Mouse (Mus musculus) layer of hippocampus, adult 9-11 months (tissue): ENCODE measurements at regions not wholly inside any gene's neighbourhood (a gene's known extent, or its start where the extent isn't known, plus 50 kb on each side); places are given as distances from the start of the nearest gene placed in this dataset.
"Not testable (repeated sequence)": the region's sequence is repeated elsewhere in the genome, so short reads cannot be mapped to it uniquely, and the experiment has no call there.

Source experiments
- DNase-seq: peaks from one replicate; pipeline ENCODE4 v3.0.0; 2022

DNA sequence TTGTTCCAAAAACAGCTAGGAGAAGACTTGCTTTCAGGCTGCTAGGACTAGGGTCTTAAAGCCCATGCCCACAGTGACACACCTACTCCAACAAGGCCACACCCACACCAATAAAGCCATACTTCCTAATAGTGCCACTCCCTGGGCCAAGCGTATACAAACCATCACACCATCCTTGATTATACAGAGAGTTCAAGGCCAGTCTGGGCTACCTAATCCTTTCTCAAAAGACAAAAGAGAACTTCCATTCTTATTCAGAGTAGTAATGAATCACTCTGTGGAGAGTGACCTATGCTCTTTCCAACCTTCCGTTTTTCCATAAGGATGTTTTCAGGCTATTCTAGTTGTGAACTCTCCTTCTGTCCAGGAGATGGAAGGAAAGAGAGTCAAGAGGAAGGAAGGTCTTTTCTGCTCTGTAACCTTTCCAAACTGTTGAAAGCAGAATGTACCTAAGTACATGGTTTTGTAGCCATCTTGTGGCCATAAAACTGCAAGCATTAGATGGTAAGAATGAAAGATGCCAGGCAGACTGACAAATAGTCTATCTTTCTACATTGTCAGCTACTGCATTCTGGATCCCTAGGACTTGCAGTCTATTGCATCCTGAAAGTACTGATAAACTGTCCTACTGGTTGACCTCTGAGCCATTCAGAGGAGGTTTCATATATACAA lies 145.8 kb upstream of the Mon1b start:
- no peak for DNase-seq

DNA sequence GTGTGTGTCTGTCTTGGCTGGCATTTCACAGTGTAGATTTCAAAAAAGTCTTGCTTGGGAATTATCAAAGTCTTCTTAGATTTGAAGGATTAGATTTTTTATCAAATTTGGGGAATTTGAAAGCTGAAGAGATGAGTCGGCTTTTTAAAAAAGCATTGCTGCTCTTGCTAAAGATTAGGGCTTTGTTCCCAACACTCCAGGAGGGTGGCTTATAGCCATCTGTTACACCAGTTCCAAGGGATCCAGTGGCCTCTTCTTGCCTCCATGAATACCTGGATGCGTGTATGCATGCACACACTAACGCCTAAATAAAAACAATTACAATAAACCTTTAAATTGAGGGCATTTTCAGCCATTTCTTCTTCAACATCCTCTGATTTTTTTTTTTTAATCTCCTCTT lies 144.5 kb upstream of the Mon1b start:
- DNase-seq = no peak

DNA sequence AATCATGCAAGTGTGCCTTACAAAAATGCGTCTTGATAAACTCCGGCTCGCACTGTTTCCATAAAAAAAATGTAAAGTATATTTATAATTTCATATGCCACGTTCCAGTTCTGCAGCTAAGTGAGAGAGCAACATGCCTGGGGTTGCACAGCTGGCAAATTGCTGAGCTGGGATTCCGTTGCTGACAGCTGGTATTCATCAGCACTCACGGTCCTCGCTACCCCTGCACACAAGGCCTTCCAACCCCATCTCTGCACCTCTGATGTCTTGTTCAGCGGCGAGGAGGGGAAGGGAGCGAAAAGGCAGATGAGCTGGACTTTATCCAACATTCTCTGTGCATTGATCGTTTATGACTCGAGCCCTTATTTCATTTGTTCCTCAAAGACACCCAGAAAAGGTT lies 138.5 kb upstream of the Mon1b start:
- no peak for DNase-seq

DNA sequence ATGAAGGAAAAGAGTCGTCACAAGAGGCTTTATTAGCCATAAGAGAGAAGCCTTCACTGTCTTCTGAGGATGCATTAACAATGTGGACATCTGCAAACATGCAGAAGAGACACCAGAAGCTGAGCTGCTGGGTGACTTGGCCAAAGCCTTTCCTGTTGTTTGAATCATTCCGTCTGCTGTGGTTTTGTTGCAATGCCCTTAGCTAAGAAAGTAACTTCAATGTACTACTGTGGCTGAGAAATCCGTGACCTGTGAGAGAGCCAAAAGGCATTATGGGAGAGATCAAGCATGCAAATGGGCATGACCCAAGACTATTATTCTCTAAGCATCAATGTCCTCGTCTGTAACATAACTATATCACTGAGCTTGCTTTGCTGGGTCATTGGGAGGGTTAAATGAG lies 132.7 kb upstream of the Mon1b start:
- no peak for DNase-seq

DNA sequence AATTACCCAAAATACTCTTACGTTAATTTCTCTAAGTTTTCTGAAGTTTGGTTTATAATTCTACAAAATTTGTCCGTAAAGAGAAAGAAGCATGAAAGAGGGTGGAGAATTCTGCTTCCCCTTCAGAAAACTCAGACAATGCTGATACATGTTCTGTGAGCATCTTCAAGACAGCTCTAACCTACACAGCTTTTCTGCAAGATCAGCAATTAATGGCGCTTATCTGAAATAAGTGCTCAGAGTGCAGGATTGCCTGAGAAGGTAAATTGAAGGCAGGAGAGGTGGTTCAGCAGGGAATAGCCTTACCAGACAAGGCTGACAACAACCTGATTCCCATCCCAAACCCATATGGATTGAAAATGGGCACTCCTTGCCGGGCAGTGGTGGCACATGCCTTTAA lies 122.5 kb upstream of the Mon1b start:
- DNase-seq = no peak

DNA sequence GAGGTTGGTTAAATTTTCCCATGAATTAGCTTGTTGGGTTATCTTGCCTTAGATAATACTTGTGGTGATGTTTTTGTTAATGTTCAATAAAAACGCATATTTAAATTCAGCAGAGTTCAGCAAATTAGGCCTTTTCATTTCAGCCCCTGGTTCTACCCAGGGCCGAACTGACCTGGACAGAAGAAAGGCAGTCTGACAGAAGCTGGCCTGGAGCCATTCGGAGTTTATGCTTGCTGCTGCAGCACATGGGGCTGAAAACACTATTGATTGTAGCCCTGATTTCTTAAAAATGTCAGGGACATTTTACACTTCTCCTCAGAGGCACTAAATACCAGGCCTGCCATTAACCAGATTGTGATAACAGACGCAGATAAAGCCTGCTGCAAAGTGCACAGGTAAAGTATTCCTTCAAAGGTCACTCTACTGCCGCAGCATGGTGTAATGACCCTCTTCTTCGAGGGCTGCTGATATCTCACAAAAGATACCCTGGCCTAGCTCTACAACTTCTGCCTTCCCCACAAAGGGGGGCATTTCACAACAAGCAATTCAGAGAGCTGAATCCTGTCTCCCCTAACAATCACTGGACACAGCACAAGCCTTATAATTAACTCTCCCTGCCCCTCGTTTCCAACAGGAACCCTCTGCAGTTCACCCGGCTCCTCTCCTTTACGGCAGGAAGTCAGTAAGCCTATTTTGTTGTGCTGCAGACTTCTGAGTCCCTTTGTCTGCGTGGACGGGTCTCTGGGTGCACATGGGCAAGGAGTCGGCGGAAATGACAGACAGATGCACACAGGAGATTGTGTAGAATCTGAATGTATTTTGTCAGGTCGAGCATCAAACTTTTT lies 121.3 kb upstream of the Mon1b start:
- DNase-seq = no peak

DNA sequence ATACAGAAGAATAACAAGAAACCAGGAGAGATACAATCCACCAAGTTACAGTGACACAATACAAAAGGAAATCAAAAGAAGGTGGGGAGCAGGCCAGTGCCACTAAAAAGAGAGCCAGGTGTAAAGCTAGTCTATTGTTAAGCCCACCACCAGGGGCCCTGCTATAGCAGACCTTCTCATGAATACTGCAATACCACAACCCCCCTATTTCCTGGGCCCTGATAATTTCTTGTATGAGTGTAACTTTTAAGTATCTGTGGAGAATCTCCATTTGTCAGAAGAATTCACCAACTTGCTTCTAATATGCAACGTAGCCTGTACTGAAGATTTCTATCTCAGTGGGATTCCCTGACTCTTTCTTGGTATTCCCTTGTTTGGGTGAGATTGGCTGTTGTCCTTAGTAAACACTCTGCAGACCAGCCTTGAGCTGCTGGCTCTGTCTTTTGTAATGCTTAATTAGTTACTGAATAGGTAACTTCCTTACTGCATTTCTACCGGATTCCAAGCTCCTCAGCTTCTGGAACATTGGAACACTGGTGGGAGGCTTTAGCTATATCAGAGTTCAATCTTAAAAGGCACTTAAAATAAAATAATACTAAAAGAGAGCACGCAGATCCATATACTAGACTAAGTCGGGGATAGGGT lies 120.5 kb upstream of the Mon1b start:
- not testable (repeated sequence) for DNase-seq

DNA sequence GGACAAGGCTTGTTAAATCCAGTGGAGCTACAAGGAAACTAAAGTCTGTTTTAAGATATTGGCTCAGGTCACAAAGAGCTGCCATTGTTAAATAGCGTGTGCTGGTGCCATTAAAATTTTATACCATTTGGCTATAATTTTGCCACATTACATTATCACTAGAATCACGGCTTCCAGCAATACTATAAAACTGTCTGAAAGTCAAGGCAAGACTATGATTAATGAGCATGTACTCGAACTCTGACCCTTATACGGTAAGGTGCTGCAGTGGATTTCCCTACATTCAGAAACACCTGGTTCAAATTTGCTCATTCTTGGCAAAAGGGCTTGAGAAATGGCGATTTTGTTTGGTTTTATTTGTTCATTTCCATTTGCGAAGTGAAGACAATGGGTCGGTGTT lies 119.2 kb upstream of the Mon1b start:
- no peak for DNase-seq

DNA sequence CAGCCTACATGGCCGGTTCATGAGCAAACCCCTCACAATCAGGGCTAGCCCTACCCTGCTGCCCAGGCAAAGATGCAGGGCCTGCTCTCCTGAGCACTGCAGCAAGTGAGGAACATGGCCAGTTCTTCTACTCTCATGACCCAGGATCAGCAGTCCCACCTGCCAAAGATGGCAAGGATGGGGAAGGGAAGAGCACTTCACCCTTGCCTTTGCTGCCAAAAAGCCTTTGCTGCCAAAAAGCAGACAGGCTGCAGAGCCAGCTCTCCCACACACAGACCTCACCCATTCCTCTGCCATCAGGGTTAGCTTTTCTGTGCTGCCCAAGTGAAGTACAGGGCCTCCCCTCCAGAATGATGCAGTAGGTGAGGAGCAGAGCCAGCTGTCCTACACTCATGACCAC lies 117.5 kb upstream of the Mon1b start:
- no peak for DNase-seq

DNA sequence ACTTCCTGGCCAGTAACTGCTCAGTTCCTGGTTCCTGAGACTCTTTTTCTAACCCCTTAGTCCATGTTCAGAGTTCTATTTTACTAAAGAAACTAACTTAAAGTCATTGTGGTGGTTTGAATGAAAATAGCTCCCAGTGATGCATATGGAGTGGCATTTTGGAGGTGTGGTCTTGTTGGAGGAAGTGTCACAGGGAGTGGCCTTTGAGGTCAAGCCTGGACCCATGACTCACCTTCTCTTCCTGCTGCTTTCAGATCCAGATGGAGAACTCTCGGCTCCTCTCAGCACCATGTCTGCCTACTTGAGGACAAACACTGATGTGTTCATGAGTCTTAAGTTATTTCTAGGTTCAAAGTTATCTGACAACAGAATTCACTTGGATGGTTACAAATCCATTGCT lies 111.8 kb upstream of the Mon1b start:
- DNase-seq = no peak

DNA sequence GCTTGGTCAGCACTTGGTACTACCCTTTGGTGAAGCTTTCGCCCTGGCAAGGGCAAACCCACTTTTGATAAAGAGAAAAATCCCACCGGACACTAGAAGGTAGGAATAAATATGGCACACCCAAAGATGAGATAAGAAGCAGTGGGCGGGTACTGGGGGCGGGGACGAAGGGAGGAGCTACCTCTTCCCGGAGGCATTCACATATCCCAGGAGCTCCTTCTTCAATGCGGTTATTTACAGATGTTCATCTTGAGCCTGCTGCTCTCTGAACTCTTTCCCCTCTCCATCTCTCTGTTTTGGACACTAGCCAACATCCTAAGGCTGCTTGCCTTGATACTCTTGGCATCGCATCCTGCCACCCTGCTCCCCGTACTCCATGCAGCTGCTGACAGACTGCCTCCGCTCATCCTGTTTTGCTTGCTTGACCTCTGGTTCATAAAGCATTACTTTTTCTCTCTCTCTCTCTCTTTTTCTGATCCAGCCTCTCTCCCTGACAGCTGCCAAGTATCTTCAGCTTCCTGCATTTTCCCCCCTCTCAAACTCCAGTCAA lies 104.2 kb upstream of the Mon1b start:
- DNase-seq = no peak

DNA sequence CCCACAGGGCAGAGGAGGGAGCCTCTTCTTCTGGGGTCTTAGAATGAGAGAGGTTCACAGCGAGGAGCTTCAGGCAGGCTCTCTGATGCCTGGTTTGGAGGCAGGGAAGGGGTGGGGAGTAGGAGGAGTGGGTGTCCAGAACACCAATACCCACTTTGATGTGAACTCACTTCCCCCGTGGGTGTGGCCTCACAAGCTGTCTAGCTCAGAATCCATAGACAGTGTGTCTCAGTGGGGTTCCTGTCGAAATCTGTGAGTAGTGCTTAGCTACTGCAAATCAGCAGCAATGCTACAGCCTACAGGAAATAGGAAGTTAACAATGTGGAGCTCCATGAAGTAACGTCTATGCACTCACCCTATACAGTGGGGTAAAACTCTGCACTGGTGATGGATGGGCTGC lies 102.5 kb upstream of the Mon1b start:
- no peak for DNase-seq

DNA sequence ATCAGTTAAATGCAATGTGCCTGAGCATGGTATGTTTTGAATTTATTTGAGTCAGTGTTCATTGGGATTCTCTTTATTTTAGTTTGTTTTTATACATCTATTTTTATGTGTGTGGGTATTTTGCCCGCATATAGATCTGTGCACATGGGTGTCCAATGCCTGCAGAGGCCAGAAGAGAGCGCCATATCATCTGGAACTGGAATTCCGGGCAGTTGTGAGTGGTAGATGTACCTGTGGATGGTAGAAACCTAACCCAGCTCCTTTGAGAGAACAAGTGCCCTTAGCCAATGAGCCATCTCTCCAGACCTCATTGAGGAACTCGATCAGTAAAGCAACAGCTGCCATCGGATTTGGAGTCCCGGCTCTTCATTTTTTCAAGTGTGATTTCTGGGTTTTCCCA lies 94.0 kb upstream of the Mon1b start:
- DNase-seq = no peak

DNA sequence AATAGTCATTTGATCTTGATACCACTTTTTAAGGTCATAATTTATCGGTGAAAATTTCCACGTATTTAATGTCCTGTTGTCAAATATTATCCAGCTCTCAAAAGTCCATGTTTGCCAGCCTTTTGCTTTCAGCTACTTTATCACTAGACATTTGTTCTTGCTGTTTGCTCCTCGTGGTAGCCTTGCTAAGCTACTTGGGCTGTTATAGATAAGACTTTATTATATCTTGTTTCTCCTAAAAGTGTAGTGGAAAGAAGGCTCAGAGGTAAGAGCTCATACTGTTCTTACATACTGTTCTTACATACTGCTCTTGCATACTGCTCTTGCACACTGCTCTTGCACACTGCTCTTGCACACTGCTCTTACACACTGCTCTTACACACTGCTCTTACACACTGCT lies 93.3 kb upstream of the Mon1b start:
- no peak for DNase-seq

DNA sequence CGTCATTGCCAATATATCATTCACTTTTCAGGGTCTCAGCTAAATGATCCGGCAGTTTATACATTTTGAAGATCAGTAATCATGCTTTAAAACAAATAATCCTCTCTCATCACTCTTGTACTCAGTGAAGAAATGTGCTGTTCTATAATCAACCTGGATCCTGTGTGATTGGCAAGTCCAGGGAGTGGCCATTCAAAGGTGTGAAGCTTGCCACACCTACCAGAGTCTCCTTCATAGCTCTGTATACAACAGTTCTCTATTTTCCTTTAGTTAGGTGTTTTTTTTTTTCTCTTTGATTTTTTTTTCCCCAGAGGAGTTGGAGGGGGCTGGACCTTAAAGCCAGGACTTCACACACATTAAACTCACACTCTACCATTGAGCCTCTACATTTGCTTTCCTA lies 92.7 kb upstream of the Mon1b start:
- DNase-seq = no peak

DNA sequence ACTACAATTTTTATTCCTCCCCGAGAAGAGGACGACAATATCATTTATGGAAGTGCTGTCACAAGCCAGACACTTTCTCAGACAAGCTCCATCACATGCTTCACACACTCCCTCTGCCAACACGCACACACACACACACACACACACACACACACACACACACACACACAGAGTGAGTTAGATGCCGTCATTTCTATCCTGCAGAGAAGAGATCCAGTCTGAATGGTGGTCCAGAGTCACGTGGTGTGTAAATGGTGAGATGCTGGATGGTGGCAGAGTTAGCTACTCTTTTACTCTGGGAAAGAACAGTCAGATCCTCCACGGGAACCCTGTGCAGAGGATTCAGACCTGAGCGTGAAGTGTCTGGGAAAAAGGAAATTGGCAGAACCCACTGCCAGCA lies 86.2 kb upstream of the Mon1b start:
- DNase-seq = no peak

DNA sequence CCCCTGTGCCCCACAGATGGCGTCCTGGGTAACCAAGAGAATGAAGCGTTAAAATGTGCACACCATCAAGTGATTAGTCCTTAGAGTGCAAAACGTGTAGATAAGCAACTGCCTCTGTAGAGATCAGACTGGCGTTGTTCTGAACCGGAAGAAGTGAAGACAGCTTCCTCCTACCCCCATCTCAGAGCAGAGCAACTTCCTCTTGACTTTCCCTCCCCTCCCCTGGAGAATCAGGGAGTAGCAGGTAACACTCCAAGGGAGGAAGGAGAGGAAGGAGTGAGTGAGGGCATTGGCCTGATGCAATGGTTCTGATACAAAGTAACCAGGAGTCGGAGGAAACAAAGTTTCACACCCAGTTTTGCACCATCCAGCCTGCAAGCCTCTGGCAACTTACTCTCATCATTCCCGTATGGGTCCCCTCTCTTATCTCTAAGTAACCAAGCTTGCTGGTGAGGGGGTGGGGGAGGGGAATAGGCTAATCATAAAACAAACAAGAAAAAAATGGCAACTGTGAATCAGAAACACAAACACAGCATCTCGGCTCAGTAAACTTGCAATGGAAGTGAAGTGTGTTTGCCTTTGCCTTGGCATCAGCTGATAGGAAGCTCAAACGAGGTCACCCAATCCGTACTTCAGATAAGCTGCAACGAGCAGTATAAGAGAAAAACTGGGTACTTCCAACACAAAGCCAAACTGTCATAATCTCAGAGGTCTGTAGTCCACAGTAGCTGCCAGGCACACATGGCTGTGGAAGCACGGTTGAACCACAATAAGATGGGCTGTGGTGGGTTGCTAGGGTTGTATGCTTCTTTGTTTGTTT lies 83.7 kb upstream of the Mon1b start:
- DNase-seq = no peak

DNA sequence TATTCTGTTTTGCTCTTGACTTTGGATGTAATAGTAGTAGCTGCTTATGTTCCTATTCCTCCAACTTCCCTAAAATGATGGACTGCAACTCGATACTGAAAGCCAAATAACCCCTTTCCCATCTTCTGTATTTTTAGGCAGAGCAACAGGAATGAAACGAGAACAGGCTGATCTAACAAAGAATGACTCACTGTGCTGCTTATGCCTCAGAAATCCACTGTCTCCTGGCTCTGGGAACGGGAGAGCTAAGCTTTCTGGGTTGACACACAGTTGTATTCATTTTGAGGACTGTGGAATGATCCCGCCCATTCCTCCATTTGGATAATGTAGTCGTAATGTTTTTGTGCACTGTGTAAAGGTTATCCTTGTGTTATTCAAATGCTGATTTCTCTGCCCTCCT lies 82.6 kb upstream of the Mon1b start:
- DNase-seq = peak; percentile 16

DNA sequence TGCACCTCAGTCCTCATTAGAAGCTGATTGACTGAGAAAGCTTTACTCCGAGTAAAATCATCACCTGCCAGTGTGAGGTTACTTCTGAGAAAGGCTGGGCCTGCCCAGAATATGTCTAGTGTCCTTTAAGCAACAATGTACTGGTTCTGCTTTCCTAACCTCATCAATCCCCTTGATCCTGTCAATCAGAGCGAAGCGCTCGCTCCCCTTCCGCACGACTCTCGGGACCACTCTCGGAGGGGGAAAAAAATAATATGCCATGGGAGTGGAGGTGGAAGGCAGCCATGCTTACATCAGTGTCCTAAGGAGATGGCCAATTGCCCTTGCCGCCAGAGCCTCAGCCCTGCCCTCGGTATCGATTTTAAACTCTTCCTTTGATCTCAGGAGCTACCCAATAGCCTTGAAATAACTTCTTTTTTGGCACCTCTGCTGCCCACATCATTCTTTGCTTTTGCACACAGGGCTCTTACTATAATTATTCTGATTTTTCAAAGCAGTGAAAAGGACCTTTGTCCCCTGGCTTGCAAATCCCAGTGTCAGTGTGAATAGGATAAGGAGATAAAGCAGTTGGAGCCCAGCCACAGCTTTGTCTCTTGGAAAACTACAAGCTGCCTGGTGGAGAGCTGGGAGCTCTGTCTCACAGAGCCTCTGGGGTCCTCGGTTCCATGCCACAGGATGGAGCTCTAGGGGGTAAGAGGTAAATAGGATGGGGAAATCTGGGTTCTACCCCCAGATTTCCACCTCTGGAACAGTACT lies 80.5 kb upstream of the Mon1b start:
- no peak for DNase-seq

DNA sequence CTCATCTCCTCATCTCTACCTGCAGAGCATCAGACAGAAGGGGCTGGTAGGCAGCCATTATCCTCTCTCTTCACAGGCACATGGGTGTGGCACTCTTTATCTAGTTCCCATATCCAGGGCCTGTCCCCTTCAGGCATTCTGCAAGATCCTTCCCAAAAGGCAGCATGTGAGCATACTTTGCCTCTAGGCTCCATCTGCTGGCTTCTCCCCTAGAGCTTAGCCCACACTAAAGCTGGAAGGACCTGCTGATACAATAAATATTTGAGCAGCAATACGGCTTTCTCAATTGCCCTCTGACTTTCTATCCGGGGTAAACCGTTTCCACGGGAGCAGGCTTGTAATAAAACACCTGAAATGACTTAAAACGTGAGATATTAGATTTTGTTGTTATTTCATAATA lies 78.4 kb upstream of the Mon1b start:
- DNase-seq = no peak

DNA sequence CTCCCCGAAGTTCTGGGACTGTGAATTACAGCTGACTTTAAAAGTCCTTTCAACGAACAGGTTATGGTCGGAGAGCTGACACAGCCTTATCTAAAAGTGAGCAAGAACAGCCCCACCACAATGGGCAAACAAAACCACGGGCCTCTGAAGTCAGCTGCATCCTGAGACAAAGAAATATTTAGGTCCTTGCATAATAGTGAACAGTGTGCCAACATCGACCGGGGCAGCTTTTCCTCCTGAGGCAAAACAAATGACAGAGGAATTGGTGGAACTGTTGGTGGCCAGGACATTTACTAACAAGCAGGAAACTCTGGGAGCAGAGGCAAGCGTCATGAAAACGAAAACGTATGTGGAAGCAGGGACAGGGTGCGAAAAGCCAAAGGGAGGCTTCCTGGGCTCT lies 54.3 kb upstream of the Mon1b start:
- peak; percentile 3 for DNase-seq

DNA sequence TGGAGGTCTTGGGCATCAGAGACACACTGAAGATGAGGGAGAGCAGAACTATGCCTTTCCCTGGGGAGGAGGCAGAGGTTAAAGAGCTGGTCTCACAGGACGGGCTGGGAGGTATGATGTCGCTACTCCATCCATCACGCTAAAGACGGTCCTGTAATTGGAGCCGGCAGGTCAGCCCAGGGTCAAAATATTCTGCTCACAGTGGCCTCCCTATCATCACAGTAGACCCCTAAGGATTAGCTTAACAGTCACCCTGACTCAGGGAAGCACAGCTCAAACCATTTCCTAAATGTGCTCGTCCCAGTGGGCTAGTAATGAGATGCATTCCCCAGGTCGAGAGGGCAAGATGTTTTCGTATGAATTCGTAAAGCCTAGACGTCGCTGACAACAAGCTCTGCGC lies 53.7 kb upstream of the Mon1b start:
- no peak for DNase-seq
